Mouse (Mus musculus) cerebellum, adult 2 months (tissue): ENCODE results near the gene Gif.

Experiments used
- CTCF ChIP-seq: fragments of 200-500 bp; IDR thresholded peaks from 2 replicates; pipeline ENCODE4 v1.5.1; 2011; ENCODE audit warnings: low read depth, mild to moderate bottlenecking, control low read depth, low read length, moderate library complexity, borderline replicate concordance; ENCODE audit not compliant: insufficient read depth
- POLR2A ChIP-seq: fragments of 200-500 bp; IDR thresholded peaks from 2 replicates; pipeline ENCODE4 v1.6.1; 2011; ENCODE audit warnings: low read length, control low read depth, borderline replicate concordance; ENCODE audit not compliant: insufficient read depth

- TF ChIP-seq CTCF (no peak), POLR2A (no peak)
Measured at GRCm38 (mm10) chr19:11736455-11736854, 10.9 kb upstream of the Gif start.
